Mouse (Mus musculus): ENCODE results near the gene Saa1. TPM values are rescaled to one million over a fixed set of nuclear protein-coding genes. Genes with fewer than 3 reads are reported as not detected.
A peak's percentile ranks its signal among the peaks of the same experiment; 100 is the strongest.
"Not testable (repeated sequence)": the region's sequence is repeated elsewhere in the genome, so short reads cannot be mapped to it uniquely, and the experiment has no call there.

Gene Saa1
- total and polyA plus RNA-seq, 2 experiments, result 23.7 to 30.0 TPM

- DNase-seq (ENCODE audit: extremely low read depth, low read depth, low spot score), result no peak
- no peak overlapping the region for H3K4me3 ChIP-seq (ENCODE audit: insufficient read depth, low read depth, low read length)
- H3K27me3 ChIP-seq (ENCODE audit: control insufficient read depth, insufficient read depth, low read length), result no peaks in the 10 kb centered on the region
- H3K9ac ChIP-seq (ENCODE audit: low read depth, low read length), result no peak overlapping the region
- TF ChIP-seq POLR2A (IDR thresholded peaks at IDR 0.05; ENCODE audit: extremely low read depth, insufficient read depth, low read length) (no peak), CTCF (IDR thresholded peaks at IDR 0.05; ENCODE audit: low read depth, low read length) (no peak)
- H3K36me3 ChIP-seq (ENCODE audit: control insufficient read depth, insufficient read depth, low read length), result peaks cover 14% of the 10 kb centered on the region
- H3K79me2 ChIP-seq (ENCODE audit: control insufficient read depth, insufficient read depth, low read length), result no peaks in the 10 kb centered on the region
- H3K27ac ChIP-seq (replicated peaks; ENCODE audit: insufficient read depth, low read depth, low read length), result no peak overlapping the region
- no peaks in the 10 kb centered on the region for H3K4me1 ChIP-seq (ENCODE audit: control insufficient read depth, insufficient read depth, low read length)
- 94% methylated on average over 5 of the region's 5 CpGs for WGBS
These were observed 19.8 kb upstream of the Saa1 start for GRCm38 (mm10) chr7:46762601-46763000.

DNA sequence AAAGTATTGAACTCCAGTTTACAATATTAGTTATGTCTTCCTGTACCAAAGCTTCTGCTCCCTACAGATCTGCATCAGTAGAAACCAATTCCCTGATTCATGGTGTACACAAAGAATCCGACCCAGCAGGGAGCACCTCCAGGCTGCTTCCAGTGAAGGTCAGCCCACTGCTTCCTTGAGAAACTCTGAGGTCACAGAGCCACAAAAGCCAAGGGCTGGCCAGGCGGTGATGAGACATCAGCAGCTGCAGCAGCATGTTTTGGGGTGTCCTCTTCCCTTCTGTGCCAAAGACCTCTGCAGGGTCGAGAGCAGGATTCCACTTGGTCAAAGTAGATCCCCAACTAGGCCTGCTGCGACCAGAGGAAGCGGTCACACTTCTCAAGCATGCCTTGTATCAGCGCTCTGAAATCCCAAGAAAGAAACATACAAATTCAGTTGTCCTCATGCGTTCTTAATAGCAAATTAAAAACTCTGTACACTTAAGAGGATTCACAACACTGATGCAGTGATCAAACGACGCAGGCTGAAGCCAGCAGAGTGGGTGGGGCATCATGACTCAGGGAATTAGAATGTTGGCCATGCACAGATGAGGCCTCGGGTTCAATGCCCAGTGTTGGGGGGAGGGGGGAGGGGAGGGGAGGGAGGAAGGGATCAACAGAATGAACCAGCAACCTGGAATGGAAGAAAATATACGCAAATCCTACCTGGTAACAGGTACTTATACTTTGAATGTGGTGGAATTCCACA, 18.4 kb upstream of the Saa1 start:
- 76% methylated on average over 11 of the region's 11 CpGs for WGBS
- no peak for DNase-seq (ENCODE audit: extremely low read depth, low read depth, low spot score)
- H3K9ac ChIP-seq (ENCODE audit: low read depth, low read length), result no peak overlapping the region
- no peaks in the 10 kb centered on the region for H3K27me3 ChIP-seq (ENCODE audit: control insufficient read depth, insufficient read depth, low read length)
- TF ChIP-seq CTCF (IDR thresholded peaks at IDR 0.05; ENCODE audit: low read depth, low read length) (no peak), POLR2A (IDR thresholded peaks at IDR 0.05; ENCODE audit: extremely low read depth, insufficient read depth, low read length) (no peak)
- peaks cover 11% of the 10 kb centered on the region for H3K36me3 ChIP-seq (ENCODE audit: control insufficient read depth, insufficient read depth, low read length)
- H3K79me2 ChIP-seq (ENCODE audit: control insufficient read depth, insufficient read depth, low read length), result no peaks in the 10 kb centered on the region
- no peaks in the 10 kb centered on the region for H3K4me1 ChIP-seq (ENCODE audit: control insufficient read depth, insufficient read depth, low read length)
- H3K4me3 ChIP-seq (ENCODE audit: insufficient read depth, low read depth, low read length), result no peak overlapping the region
- no peak overlapping the region for H3K27ac ChIP-seq (replicated peaks; ENCODE audit: insufficient read depth, low read depth, low read length)

GRCm38 (mm10) chr7:46751490-46751889, 8.7 kb upstream of the Saa1 start, which contains the start of gene Saa2:
Gene Saa2 (plus strand): TSS chr7:46751790.
- Histone ChIP-seq H3K4me3 (ENCODE audit: insufficient read depth, low read depth, low read length) (no peak within 1 kb of the TSS), H3K9ac (ENCODE audit: low read depth, low read length) (peak within 1 kb of the TSS; percentile 57; the same call in 1 of the 2 replicates), H3K27ac (replicated peaks; ENCODE audit: insufficient read depth, low read depth, low read length) (no peak within 1 kb of the TSS), H3K27me3 (ENCODE audit: control insufficient read depth, insufficient read depth, low read length) (no peaks in the 10 kb centered on the region), H3K79me2 (ENCODE audit: control insufficient read depth, insufficient read depth, low read length) (no peaks in the 10 kb centered on the region), H3K4me1 (ENCODE audit: control insufficient read depth, insufficient read depth, low read length) (peaks cover 9% of the 10 kb centered on the region), H3K36me3 (ENCODE audit: control insufficient read depth, insufficient read depth, low read length) (no peaks in the 10 kb centered on the region)
- 19% methylated on average over 3 of the region's 3 CpGs for WGBS
- peak; percentile 45 for DNase-seq (ENCODE audit: extremely low read depth, low read depth, low spot score)
- TF ChIP-seq CTCF (IDR thresholded peaks at IDR 0.05; ENCODE audit: low read depth, low read length), result no peak
- no peak for TF ChIP-seq POLR2A (IDR thresholded peaks at IDR 0.05; ENCODE audit: extremely low read depth, insufficient read depth, low read length)

DNA sequence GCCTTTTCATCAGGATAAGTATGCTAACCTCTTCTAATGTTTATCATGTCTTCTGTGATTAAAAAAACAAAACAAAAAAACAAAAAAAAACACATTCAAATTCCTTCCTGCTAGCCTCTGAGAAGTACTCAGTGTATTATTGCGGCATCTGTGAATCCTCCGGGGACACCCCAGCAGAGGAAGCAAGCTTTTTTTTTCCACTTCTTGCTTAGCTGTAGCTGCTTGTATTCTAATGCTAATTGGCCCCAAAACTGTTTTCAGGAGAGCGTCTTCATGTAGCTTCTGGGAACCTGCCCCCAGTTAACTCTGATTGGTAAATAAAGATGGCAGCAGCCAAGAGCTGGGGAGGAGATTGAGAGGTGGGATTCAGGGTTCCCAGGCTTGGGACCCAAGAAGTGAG, 5.7 kb upstream of the Saa1 start:
- Histone ChIP-seq H3K27me3 (ENCODE audit: control insufficient read depth, insufficient read depth, low read length) (no peaks in the 10 kb centered on the region), H3K9ac (ENCODE audit: low read depth, low read length) (no peak overlapping the region), H3K4me1 (ENCODE audit: control insufficient read depth, insufficient read depth, low read length) (peaks cover 13% of the 10 kb centered on the region), H3K36me3 (ENCODE audit: control insufficient read depth, insufficient read depth, low read length) (no peaks in the 10 kb centered on the region), H3K79me2 (ENCODE audit: control insufficient read depth, insufficient read depth, low read length) (no peaks in the 10 kb centered on the region), H3K4me3 (ENCODE audit: insufficient read depth, low read depth, low read length) (no peak overlapping the region), H3K27ac (replicated peaks; ENCODE audit: insufficient read depth, low read depth, low read length) (no peak overlapping the region)
- WGBS, result 81% methylated on average over 3 of the region's 3 CpGs
- TF ChIP-seq POLR2A (IDR thresholded peaks at IDR 0.05; ENCODE audit: extremely low read depth, insufficient read depth, low read length) (no peak), CTCF (IDR thresholded peaks at IDR 0.05; ENCODE audit: low read depth, low read length) (no peak)
- DNase-seq (ENCODE audit: extremely low read depth, low read depth, low spot score), result no peak

- TF ChIP-seq POLR2A (IDR thresholded peaks at IDR 0.05; ENCODE audit: extremely low read depth, insufficient read depth, low read length), result no peak
- no peak for TF ChIP-seq CTCF (IDR thresholded peaks at IDR 0.05; ENCODE audit: low read depth, low read length)
- 19% methylated on average over 7 of the region's 7 CpGs for WGBS
These were observed 3.6 kb upstream of the Saa1 start for GRCm38 (mm10) chr7:46746381-46746780.

GRCm38 (mm10) chr7:46745816-46746215, 3.0 kb upstream of the Saa1 start:
- peak; percentile 100 for DNase-seq (ENCODE audit: extremely low read depth, low read depth, low spot score)
- no peaks in the 10 kb centered on the region for H3K79me2 ChIP-seq (ENCODE audit: control insufficient read depth, insufficient read depth, low read length)
- peaks cover 12% of the 10 kb centered on the region for H3K4me1 ChIP-seq (ENCODE audit: control insufficient read depth, insufficient read depth, low read length)
- no peak for TF ChIP-seq CTCF (IDR thresholded peaks at IDR 0.05; ENCODE audit: low read depth, low read length)
- no peak for TF ChIP-seq POLR2A (IDR thresholded peaks at IDR 0.05; ENCODE audit: extremely low read depth, insufficient read depth, low read length)
- H3K27ac ChIP-seq (replicated peaks; ENCODE audit: insufficient read depth, low read depth, low read length), result peak overlapping the region; percentile 93
- WGBS, result 13% methylated on average over 3 of the region's 3 CpGs
- H3K9ac ChIP-seq (ENCODE audit: low read depth, low read length), result no peak overlapping the region
- no peaks in the 10 kb centered on the region for H3K36me3 ChIP-seq (ENCODE audit: control insufficient read depth, insufficient read depth, low read length)
- no peaks in the 10 kb centered on the region for H3K27me3 ChIP-seq (ENCODE audit: control insufficient read depth, insufficient read depth, low read length)
- H3K4me3 ChIP-seq (ENCODE audit: insufficient read depth, low read depth, low read length), result no peak overlapping the region

More at GRCm38 (mm10) chr7:46746381-46746780, 3.6 kb upstream of the Saa1 start:
- peak; percentile 96 for DNase-seq (ENCODE audit: extremely low read depth, low read depth, low spot score)
- H3K9ac ChIP-seq (ENCODE audit: low read depth, low read length), result no peak overlapping the region
- H3K4me1 ChIP-seq (ENCODE audit: control insufficient read depth, insufficient read depth, low read length), result peaks cover 13% of the 10 kb centered on the region
- no peaks in the 10 kb centered on the region for H3K79me2 ChIP-seq (ENCODE audit: control insufficient read depth, insufficient read depth, low read length)
- no peak overlapping the region for H3K4me3 ChIP-seq (ENCODE audit: insufficient read depth, low read depth, low read length)
- H3K27me3 ChIP-seq (ENCODE audit: control insufficient read depth, insufficient read depth, low read length), result no peaks in the 10 kb centered on the region
- H3K36me3 ChIP-seq (ENCODE audit: control insufficient read depth, insufficient read depth, low read length), result no peaks in the 10 kb centered on the region
- peak overlapping the region; percentile 93 for H3K27ac ChIP-seq (replicated peaks; ENCODE audit: insufficient read depth, low read depth, low read length)

DNA sequence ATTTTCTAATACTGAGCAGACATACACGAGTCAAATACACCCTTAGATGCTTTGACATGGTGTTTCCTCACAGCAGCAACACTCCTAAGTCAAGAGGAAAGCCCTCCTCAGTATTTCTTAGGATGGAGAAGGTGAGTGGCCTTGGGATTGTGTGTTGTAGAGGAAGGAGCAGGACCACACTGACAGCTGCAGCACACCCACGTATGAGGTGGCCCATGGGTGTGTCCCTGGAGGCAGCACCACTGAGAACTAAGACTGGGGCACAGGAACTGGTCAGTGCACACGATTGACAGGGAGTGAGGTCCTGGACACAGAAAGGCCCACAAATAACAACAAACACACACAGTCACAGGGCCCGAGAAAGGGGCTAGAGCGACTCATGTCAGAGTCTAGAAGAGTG, 2.7 kb downstream of the Saa1 start:
- not testable (repeated sequence) for H3K27ac ChIP-seq (replicated peaks; ENCODE audit: insufficient read depth, low read depth, low read length); H3K36me3 ChIP-seq (ENCODE audit: control insufficient read depth, insufficient read depth, low read length); H3K27me3 ChIP-seq (ENCODE audit: control insufficient read depth, insufficient read depth, low read length); H3K9ac ChIP-seq (ENCODE audit: low read depth, low read length); DNase-seq (ENCODE audit: extremely low read depth, low read depth, low spot score); H3K4me3 ChIP-seq (ENCODE audit: insufficient read depth, low read depth, low read length); H3K79me2 ChIP-seq (ENCODE audit: control insufficient read depth, insufficient read depth, low read length)
- WGBS, result 89% methylated on average over 5 of the region's 5 CpGs
- peaks cover 18% of the 10 kb centered on the region for H3K4me1 ChIP-seq (ENCODE audit: control insufficient read depth, insufficient read depth, low read length)
